Mouse (Mus musculus) cortical plate, adult 2 months (tissue): ENCODE results near the gene Serpinb1c.

Experiments used
- CTCF ChIP-seq: fragments of 200-500 bp; IDR thresholded peaks from 2 replicates; pipeline ENCODE4 v1.5.1; 2011; ENCODE audit warnings: mild to moderate bottlenecking, control low read depth, low read length; ENCODE audit not compliant: insufficient read depth; ENCODE audit errors: extremely low read depth
- POLR2A ChIP-seq: fragments of 200-500 bp; IDR thresholded peaks from 2 replicates; pipeline ENCODE4 v1.6.1; 2011; ENCODE audit warnings: mild to moderate bottlenecking, low read length, control low read depth; ENCODE audit not compliant: insufficient read depth; ENCODE audit errors: extremely low read depth

DNA sequence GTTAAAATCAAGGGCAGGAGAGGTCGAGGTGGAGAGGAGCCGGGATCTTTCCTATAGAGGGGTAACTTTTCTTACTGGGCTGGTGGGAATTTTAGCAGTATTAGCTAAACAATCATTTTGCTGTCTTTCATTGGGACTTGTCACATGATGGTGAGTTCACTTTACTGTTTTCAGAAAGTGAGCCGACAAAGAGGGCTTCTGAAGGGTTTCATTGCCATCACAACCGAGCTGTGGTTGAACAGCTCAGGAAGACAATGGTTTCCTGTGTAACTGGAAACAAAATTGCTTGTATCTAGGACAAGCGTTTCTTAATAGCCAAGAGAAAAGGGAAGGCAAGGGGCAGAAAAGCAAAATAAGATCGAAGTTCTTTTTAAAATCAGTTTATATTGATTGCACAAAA is 64.8 kb downstream of the Serpinb1c start:
- TF ChIP-seq CTCF: no peak
- no peak for TF ChIP-seq POLR2A
